Mouse (Mus musculus) B cell, adult 62 days (primary cell): ENCODE data around the gene Rpl36al. TPM values are rescaled to one million over a fixed set of nuclear protein-coding genes. Genes with fewer than 3 reads are reported as not detected.

Experiments
- total RNA-seq: library from RNA; stranded (reverse); gene quantifications from 4 replicates; pipeline ENCODE4 v1.2.4, GENCODE M21; 2023

Gene Rpl36al
- 346 to 407 TPM (median 379 TPM) in 4 replicates for total RNA-seq

GRCm38 (mm10) chr12:69183583-69184308, at the start of gene Rpl36al, which contains the start of gene Mgat2:
Rpl36al (minus strand) TSS chr12:69184083.
Mgat2 (plus strand) TSS chr12:69184157.

GRCm38 (mm10) chr12:69227776-69228466, 44.0 kb upstream of the Rpl36al start, which contains the start of gene Pole2:
Pole2 (minus strand) TSS chr12:69228195.

GRCm38 (mm10) chr12:69204052-69204833, 20.4 kb upstream of the Rpl36al start, which contains the start of gene Gm49384:
Gm49384 (minus strand) TSS chr12:69204267.

DNA sequence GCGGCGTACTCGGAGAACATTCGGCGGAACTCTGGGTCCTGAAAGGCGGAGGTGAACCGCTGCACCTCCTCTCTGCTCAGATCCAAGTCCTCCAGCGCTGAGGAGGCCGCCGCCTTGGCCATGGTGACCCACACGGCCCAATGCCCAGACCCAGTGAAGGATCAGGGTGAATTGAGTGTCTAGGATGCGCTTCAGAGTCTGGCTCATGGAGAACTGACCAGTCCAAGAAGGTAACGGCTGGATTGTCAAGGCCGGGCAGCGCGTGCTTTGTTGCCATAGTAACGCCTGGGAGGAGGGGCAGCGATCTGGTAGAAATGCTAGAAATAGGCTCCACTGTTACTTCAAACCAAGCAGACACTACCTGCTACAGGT, 14.3 kb upstream of the Rpl36al start, which contains the start of gene Dnaaf2:
TSS of gene Dnaaf2 (minus strand) at position 266 of the 372 bp plus-strand sequence.

GRCm38 (mm10) chr12:69196444-69197377, 12.8 kb upstream of the Rpl36al start, which contains the start of gene Gm49383:
Gm49383 (minus strand) TSS chr12:69197104.

GRCm38 (mm10) chr12:69168461-69169106, 15.3 kb downstream of the Rpl36al start, which contains the start of gene Lrr1:
Lrr1 (plus strand) TSS chr12:69168814.

DNA sequence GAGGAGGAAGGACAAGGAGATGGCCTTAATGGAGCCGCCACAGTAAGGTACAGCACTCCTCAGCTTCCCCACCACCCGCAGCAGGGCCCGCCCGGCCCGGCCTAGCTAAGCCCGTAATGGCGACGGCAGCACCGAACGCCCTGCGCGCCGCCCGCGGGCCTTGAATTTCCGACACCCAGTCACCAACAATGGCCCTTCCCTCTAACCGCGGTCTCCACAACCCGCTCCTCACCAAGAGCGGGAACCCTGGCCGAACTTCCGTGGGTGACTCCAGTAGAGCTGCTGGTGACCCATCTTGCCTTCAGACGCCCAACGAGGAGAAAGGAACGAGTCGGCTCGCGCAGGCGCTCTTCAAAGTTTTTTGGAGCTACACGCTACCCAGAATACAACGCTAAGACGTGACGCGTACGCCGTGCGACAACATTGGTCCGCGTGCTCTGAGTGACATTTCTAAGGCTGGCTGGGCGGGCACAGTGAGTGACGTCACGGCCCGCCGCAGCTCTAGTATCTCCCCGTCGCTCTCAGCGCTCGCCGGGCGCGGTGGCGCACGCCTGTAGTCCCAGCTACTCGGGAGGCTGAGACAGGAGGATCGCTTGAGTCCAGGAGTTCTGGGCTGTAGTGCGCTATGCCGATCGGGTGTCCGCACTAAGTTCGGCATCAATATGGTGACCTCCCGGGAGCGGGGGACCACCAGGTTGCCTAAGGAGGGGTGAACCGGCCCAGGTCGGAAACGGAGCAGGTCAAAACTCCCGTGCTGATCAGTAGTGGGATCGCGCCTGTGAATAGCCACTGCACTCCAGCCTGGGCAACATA, 24.9 kb downstream of the Rpl36al start, which contains the start of gene Rps29:
TSS of gene Rps29 (minus strand) at position 422 of the 813 bp plus-strand sequence.

Other genes with a start within 250 kb of the Rpl36al start
- 4,903 to 5,232 TPM (median 4,974 TPM) in 4 replicates for gene Rps29, start 24.9 kb downstream of the Rpl36al start, total RNA-seq
- not detected in 4 replicates for gene Lrr1, start 15.3 kb downstream of the Rpl36al start, total RNA-seq
- gene Mgat2, start 74 bp upstream of the Rpl36al start, total RNA-seq, result 23.6 to 29.7 TPM (median 27.2 TPM) in 4 replicates
- gene Gm49383, start 13.0 kb upstream of the Rpl36al start, total RNA-seq, result 5.9 to 8.0 TPM (median 7.2 TPM) in 4 replicates
- 1.4 to 2.3 TPM (median 2.2 TPM) in 4 replicates for gene Dnaaf2, start 14.3 kb upstream of the Rpl36al start, total RNA-seq
- 2.6 to 9.5 TPM (median 3.8 TPM) in 4 replicates for gene Gm49384, start 20.2 kb upstream of the Rpl36al start, total RNA-seq
- 3.0 to 5.5 TPM (median 3.4 TPM) in 4 replicates for gene Pole2, start 44.1 kb upstream of the Rpl36al start, total RNA-seq
- 4.0 to 6.4 TPM (median 5.3 TPM) in 4 replicates for gene Klhdc1, start 57.1 kb upstream of the Rpl36al start, total RNA-seq
- gene Klhdc2, start 112.6 kb upstream of the Rpl36al start, total RNA-seq, result 18.8 to 22.0 TPM (median 19.7 TPM) in 4 replicates
- gene Nemf, start 173.1 kb upstream of the Rpl36al start, total RNA-seq, result 102 to 118 TPM (median 115 TPM) in 4 replicates
- gene Arf6, start 188.1 kb upstream of the Rpl36al start, total RNA-seq, result 301 to 323 TPM (median 309 TPM) in 4 replicates
- gene Gm9887, start 188.4 kb upstream of the Rpl36al start, total RNA-seq, result 5.6 to 11.2 TPM (median 7.6 TPM) in 4 replicates